Mouse (Mus musculus): ENCODE measurements around the gene Ssb. TPM values are rescaled to one million over a fixed set of nuclear protein-coding genes. Genes with fewer than 3 reads are reported as not detected.

Gene Ssb
- total RNA-seq, 4 experiments from 2014 or later, result 127 to 138 (median 132) TPM

Other genes with a start within 250 kb of the Ssb start
- 10 to 100 TPM; 20.2 to 31.0 (median 25.9) TPM for gene Bbs5, start 214.4 kb upstream of the Ssb start, total RNA-seq (2022)
- 1 to 10 TPM in 2 of 4 experiments, under 1 TPM in 2; 0.44 to 1.2 (median 0.98) TPM for gene Klhl41, start 191.4 kb upstream of the Ssb start, total RNA-seq (2022)
- 10 to 100 TPM; 15.3 to 18.6 (median 16.7) TPM for gene Fastkd1, start 148.0 kb upstream of the Ssb start, total RNA-seq (2022)
- 10 to 100 TPM; 65.0 to 75.5 (median 67.5) TPM for gene Ppig, start 139.0 kb upstream of the Ssb start, total RNA-seq (2022)
- 1 to 10 TPM; 1.9 to 3.0 (median 1.9) TPM for gene Ccdc173, start 72.0 kb upstream of the Ssb start, total RNA-seq (2022)
- gene Phospho2, start 71.9 kb upstream of the Ssb start, total RNA-seq (2022), result 10 to 100 TPM; 18.5 to 24.3 (median 20.1) TPM
- gene Klhl23, start 39.6 kb upstream of the Ssb start, total RNA-seq (2022), result 10 to 100 TPM; 46.7 to 55.1 (median 53.3) TPM
- gene Mettl5, start 24.1 kb downstream of the Ssb start, total RNA-seq (2022), result 10 to 100 TPM; 11.4 to 16.6 (median 12.9) TPM
- 100 to 1,000 TPM; 135 to 149 (median 140) TPM for gene Ubr3, start 35.7 kb downstream of the Ssb start, total RNA-seq (2022)
- gene Myo3b, start 177.6 kb downstream of the Ssb start, total RNA-seq (2022), result 1 to 10 TPM; 1.1 to 1.8 (median 1.3) TPM